ENCODE assay signal across 19 mouse cellular contexts in genomic region chr10:30000836-30001235, GRCm38 (mm10).
"Had no signal": no experiment of that assay in that cellular context is flagged by ENCODE, and none has a peak within 500 bp of the region (broad histone marks: within the 10 kb centered on the region; RNA-seq: fewer than 3 reads in every experiment).

No protein-coding gene starts in this region.

- H3K4me3 ChIP-seq: kidney, embryonic 15.5 days; left cerebral cortex, adult 2 months; limb, embryonic 12.5 days; limb, embryonic 15.5 days; lung, embryonic 15.5 days; midbrain, embryonic 12.5 days; midbrain, embryonic 15.5 days; neural tube, embryonic 12.5 days; neural tube, embryonic 15.5 days had no signal

- H3K4me2 ChIP-seq: kidney, embryonic 15.5 days; limb, embryonic 12.5 days; limb, embryonic 15.5 days; lung, embryonic 15.5 days; midbrain, embryonic 12.5 days; midbrain, embryonic 15.5 days; neural tube, embryonic 12.5 days; neural tube, embryonic 15.5 days had no signal

- H3K36me3 ChIP-seq: kidney, embryonic 15.5 days; limb, embryonic 12.5 days; limb, embryonic 15.5 days; lung, embryonic 15.5 days; midbrain, embryonic 12.5 days; midbrain, embryonic 15.5 days; neural tube, embryonic 12.5 days; neural tube, embryonic 15.5 days had no signal

- H3K9me3 ChIP-seq: kidney, embryonic 15.5 days; limb, embryonic 12.5 days; limb, embryonic 15.5 days; lung, embryonic 15.5 days; midbrain, embryonic 12.5 days; midbrain, embryonic 15.5 days; neural tube, embryonic 12.5 days; neural tube, embryonic 15.5 days had no signal

- H3K9ac ChIP-seq: kidney, embryonic 15.5 days; limb, embryonic 12.5 days; limb, embryonic 15.5 days; lung, embryonic 15.5 days; midbrain, embryonic 12.5 days; midbrain, embryonic 15.5 days; neural tube, embryonic 12.5 days; neural tube, embryonic 15.5 days had no signal

- DNase-seq: kidney, adult 11 months; kidney, adult 8-10 months; kidney, postnatal 10 days; kidney, postnatal 36 days; layer of hippocampus, postnatal 36 days; left cerebral cortex, postnatal 4 days; lung, adult 18-20 months; lung, postnatal 14 days; thymus, postnatal 25 days had no signal

- H3K27me3 ChIP-seq: kidney, embryonic 15.5 days; limb, embryonic 12.5 days; limb, embryonic 15.5 days; lung, embryonic 15.5 days; midbrain, embryonic 12.5 days; midbrain, embryonic 15.5 days; neural tube, embryonic 12.5 days; neural tube, embryonic 15.5 days had no signal

- H3K4me1 ChIP-seq: kidney, embryonic 15.5 days; limb, embryonic 12.5 days; limb, embryonic 15.5 days; lung, embryonic 15.5 days; midbrain, embryonic 12.5 days; midbrain, embryonic 15.5 days; neural tube, embryonic 12.5 days; neural tube, embryonic 15.5 days had no signal

- ATAC-seq: midbrain, embryonic 15.5 days had no signal

- H3K27ac ChIP-seq: kidney, embryonic 15.5 days; left cerebral cortex, adult 2 months; limb, embryonic 12.5 days; limb, embryonic 15.5 days; lung, embryonic 15.5 days; macrophage; midbrain, embryonic 12.5 days; midbrain, embryonic 15.5 days; neural tube, embryonic 12.5 days; neural tube, embryonic 15.5 days had no signal
